Mouse (Mus musculus) cerebellum, postnatal 10 days (tissue): ENCODE results near the gene Itga3.
A peak's percentile ranks its signal among the peaks of the same experiment; 100 is the strongest.
"Not testable (repeated sequence)": the region's sequence is repeated elsewhere in the genome, so short reads cannot be mapped to it uniquely, and the experiment has no call there.

Experiments
- DNase-seq, 2 experiments: peaks; one replicate each; pipeline ENCODE4 v3.0.0; 2021; ENCODE audit warnings: mixed read lengths in 2 of 2

Itga3 gene

DNA sequence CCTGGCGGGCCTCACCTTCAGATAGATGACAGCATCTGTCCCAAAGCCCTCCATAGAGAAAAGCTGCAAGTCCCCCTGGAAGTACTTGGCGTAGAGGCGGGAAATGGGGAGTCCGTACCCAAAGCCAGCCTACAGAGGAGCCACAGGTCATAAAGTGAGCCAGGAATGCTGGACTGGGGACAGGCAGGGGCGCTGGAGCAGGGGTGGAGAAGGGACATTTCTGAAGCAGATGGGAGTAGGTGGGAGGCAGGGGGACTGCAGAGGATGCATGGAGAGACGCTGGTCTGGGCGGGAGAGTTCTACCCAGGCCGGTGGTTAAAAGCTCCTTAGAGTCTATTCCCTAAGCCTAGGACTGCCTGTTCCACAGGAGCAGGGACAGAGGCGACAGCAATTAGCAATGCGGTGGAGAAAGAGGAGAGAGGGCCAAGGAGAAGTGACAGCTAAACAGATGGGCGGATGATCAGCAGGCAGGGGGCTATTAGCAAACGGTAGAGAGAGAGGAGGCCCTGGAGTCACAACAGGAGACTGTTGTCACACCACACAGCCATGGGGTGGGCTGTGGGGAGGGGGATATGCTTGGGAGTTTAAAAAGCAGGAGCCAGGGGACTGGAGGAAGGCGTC lies 48.6 kb downstream of the Itga3 start:
- peak; percentile 65 to 71 for DNase-seq

GRCm38 (mm10) chr11:95026849-95027248 lies 49.8 kb downstream of the Itga3 start:
- DNase-seq: peak in 1 of 2 experiments; percentile 29

- no peak for DNase-seq
Measured at GRCm38 (mm10) chr11:95026090-95026542, 50.5 kb downstream of the Itga3 start.

- peak in 1 of 2 experiments; percentile 60 for DNase-seq
Measured at GRCm38 (mm10) chr11:95025227-95026012, 51.2 kb downstream of the Itga3 start.

DNA sequence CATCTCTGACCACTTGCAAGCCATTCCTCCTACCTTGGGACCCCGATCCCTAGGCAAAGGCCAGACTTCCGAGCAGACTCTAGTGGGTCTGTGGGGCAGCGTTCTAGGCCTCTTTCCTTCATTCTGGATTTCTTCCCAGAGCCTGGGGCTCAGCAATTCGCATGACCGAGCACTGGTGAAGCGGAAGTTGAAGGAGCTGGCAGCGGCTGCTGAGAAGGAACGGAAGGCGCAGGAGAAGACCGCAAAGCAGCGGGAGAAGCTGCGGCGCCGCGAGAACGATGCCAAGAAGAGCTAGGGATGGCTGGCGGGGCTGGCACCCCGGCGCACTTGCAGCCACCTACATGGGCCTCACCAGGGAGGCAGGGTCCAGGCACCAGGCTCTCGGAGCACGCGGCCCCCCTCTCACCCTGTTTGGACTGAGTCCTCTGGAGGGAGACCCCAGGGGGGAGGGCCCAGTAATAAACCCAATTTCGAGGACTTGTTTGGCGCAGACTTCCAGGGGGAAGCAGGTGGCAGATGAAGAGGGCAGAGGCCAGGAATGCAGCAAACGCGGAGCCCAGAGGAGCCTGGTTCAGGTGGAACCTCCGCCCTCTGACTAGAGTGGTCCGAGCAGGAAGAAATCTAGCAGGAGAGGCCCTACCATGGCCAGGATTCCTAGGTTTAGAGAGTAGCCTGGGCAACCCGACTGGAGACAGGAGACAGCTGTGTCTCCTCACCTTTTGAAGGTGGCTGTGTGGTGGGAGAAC lies 52.0 kb downstream of the Itga3 start:
- peak; percentile 98 for DNase-seq

DNA sequence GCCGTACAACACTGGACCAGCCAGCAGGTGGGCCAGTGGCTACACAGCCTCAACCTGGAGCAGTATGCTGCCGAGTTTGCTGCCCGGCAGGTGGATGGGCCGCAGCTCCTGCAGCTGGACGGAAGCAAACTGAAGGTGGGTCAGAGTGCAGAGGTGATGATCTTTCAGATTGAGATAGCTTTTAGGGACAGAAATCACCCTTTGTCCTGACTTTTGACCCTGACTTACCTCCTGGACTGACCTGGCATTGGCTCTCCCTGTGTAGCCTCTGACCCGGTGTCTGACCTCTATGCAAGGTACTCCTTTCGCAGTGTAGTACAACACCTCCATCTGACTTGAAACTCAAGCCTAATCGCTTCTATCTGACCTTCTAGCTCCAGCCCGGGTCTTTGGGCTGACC lies 53.1 kb downstream of the Itga3 start:
- DNase-seq: no peak

DNA sequence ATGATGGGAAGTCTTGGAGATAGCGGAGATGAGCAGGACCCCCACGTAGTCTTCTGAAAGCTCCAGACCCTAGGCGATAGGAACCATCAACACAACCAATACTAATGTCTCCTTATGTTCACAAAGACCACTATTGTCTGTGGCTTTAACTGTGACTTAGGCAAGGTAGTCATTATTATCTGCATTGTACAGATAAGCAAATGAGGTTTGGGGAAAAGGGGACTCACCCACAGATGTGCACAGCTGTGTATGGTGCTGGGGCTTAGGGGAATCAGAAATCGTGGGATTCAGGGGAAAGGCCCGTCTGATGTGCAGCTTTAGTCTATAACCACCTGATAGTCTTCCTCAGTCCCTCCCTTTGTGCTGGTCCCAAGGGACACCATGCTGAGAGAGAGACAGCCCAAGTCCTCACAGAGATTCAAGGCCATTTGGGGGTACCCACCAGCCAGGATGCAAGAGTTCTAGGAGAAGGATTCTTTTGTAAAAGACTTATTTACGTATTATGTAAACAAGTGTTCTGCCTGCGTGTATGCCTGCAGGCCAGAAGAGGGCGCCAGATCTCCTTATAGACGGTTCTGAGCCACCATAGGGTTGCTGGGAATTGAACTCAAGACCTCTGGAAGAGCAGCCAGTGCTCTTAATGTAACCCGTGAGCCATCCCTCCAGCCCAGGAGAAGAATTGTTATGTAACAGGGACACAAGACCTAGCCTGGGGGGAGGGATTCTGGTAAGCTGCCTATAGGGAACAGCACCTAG lies 54.2 kb downstream of the Itga3 start:
- DNase-seq: no peak

GRCm38 (mm10) chr11:95015484-95015883 lies 61.1 kb downstream of the Itga3 start:
- no peak for DNase-seq

GRCm38 (mm10) chr11:95012487-95012886 lies 64.1 kb downstream of the Itga3 start:
- DNase-seq: peak in 1 of 2 experiments; percentile 62

DNA sequence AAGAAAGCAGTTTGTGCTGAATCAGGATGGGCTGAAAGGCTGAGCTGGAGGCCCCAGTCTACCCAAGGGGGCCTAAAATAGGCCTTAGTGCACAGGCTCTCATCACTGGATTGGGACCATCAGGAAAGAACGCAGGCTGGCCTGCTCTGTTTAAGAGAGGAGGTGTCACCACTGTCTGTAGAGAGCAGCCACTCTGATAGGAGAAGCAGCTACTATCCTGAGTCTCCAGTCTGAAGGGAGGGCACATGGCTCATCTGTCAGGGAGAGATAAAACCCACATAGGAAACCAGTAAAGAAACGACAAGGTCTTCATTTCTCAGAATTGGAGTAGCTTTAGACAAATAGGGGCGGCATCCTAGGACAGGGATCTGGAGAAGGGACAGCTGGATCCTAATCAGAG lies 64.5 kb downstream of the Itga3 start:
- DNase-seq: no peak

GRCm38 (mm10) chr11:95011416-95011815 lies 65.2 kb downstream of the Itga3 start:
- no peak for DNase-seq

GRCm38 (mm10) chr11:95010841-95011403 lies 65.7 kb downstream of the Itga3 start:
- not testable (repeated sequence) for DNase-seq

DNA sequence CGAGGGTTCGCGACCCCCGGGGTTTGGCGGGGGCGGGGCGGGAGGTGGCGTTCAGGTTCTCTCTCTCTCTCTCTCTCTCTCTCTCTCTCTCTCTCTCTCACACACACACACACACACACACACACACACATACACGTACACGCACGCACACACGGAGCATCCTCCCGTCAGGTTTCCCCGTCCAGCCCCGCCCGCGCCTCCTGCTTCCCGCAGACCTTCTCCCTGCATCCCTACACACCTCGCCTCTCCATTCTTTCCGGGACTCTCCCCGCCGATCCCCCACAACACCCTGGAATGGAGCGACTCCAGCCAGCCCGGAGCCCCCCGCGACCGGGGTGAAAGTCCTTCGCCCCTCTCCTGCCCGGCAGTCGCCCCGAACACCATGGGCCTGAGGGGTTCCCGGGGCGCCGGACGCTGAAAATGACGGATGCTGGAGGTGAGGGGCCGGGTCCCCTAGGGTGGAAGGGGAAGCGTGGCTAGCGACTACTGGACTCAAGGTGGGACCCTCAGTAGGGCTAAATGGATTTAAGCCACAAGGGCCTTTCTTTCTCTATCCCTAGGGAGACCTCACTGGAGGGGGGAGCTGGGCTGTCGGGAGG lies 66.4 kb downstream of the Itga3 start:
- peak; percentile 89 for DNase-seq

- DNase-seq: peak; percentile 96 to 97
Measured at GRCm38 (mm10) chr11:95009629-95010014, 67.0 kb downstream of the Itga3 start, which contains the start of gene Samd14. Samd14 (plus strand) TSS chr11:95009879.

DNA sequence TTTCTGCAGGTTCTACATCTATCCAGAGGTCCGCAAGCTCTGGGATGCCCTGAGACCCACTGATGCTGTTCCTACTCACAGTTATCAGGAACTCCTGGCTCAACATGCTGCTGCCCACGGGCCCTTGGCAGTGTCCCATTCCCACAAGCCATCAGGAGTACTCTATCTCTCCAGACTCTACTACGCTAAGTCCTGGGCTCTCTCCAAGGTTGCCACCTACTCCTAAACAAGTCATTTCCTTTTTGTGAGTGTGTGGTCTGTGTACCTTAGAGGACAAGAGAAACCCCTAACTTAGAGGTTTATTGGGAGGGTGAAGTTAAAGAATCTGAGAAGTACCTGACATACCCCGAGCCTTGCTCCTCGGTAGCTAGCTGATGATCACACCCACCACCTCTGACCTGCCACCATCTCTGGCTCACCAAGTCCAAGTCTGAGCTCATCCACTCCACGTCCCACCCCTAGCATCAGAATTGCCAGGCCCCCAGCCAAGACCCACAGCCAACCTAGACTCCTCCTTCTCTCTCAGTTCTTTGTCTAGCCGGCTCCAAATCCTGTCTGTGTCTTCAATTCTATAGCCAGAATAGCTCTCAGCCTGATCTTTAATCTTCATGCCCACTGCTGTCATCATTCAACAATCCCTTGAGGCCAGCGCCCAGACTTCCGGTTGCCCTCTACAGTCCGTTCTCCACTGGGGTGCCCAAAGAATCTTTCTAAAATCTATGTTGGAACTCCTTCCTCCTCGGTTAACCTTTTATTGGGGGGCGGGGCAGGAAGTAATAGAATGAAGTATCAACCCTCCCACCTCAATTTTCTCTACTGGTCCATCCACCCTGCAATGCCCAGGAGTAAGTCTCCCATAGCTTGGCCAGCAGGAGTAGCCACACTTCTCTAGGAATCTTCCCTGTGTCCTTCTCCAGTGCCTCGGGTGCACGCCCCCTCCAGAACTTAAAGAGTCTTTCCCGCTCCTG lies 67.7 kb downstream of the Itga3 start:
- peak; percentile 77 to 80 for DNase-seq

DNA sequence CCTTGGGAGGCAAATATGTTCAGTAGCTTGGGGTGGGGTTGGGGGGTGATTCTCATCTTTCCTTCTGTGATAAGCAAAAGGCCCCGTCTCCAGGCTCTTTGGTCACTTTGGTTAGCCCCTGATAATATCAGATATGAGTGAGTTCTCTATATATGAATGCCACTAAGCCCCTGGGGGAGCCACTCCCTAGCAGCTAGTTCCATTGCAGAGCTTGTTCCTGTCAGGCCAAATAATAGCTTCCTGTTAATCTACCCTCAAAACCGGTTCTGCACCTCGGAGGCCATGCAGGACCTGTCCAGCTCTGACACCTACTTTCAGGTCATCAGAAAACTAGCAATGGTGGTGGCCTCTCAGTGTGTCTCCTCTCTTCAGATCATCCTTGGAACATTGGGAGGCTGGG lies 69.2 kb downstream of the Itga3 start:
- no peak for DNase-seq

GRCm38 (mm10) chr11:95006525-95007219 lies 69.9 kb downstream of the Itga3 start:
- DNase-seq: peak; percentile 95 to 96

DNA sequence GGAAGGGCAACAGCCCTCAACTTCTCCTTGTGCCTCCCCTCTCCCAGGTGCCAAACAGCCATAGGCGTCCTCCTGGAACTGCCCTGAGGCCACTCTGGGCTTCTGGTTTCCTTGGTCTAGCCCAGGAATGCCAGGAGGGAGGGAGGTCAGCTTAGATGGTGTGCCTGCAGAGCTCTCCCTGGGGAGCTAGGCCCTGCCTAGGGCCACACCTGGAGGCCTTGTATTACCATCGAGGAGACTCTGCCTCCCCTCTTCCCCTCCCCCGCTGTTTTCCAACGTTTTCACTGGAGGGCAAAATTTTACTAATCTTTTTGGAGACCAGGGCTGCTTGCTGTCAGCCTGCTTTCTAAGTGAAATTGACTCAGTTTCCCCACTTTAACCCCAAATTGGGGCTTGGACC lies 70.6 kb downstream of the Itga3 start:
- no peak for DNase-seq

GRCm38 (mm10) chr11:95004937-95005198 lies 71.7 kb downstream of the Itga3 start:
- peak in 1 of 2 experiments; percentile 68 for DNase-seq
